Mouse (Mus musculus) right cerebral cortex, postnatal 10 days (tissue): Measurements from ENCODE around the gene Gpr149.

Experiments
- DNase-seq, 2 experiments: peaks; one replicate each; pipeline ENCODE4 v3.0.0; 2021; ENCODE audit warnings: low spot score in 2 of 2

The Gpr149 gene

GRCm38 (mm10) chr3:62604973-62605372, at the start of gene Gpr149:
Gpr149 (minus strand) TSS chr3:62605140.
- no peak for DNase-seq

GRCm38 (mm10) chr3:62650551-62650950, 45.6 kb upstream of the Gpr149 start:
- DNase-seq, result no peak

GRCm38 (mm10) chr3:62610861-62611260, 5.9 kb upstream of the Gpr149 start:
- no peak for DNase-seq

GRCm38 (mm10) chr3:62605931-62606330, 991 bp upstream of the Gpr149 start:
- no peak for DNase-seq

GRCm38 (mm10) chr3:62604047-62604391, 921 bp downstream of the Gpr149 start:
- DNase-seq, result no peak

GRCm38 (mm10) chr3:62603231-62604046, 1.5 kb downstream of the Gpr149 start:
- DNase-seq, result peak; percentile 41 to 42

- no peak for DNase-seq
These were observed 2.5 kb downstream of the Gpr149 start for GRCm38 (mm10) chr3:62602466-62602865.

GRCm38 (mm10) chr3:62594842-62595241, 10.1 kb downstream of the Gpr149 start:
- no peak for DNase-seq

GRCm38 (mm10) chr3:62585072-62585471, 19.9 kb downstream of the Gpr149 start:
- DNase-seq, result no peak

GRCm38 (mm10) chr3:62527593-62527992, 77.3 kb downstream of the Gpr149 start:
- no peak for DNase-seq

GRCm38 (mm10) chr3:62527160-62527559, 77.8 kb downstream of the Gpr149 start:
- peak; percentile 48 to 59 for DNase-seq

- no peak for DNase-seq
These were observed 97.7 kb downstream of the Gpr149 start for GRCm38 (mm10) chr3:62507206-62507647.

- peak; percentile 99 for DNase-seq
These were observed 98.3 kb downstream of the Gpr149 start, which contains the start of gene Dhx36 for GRCm38 (mm10) chr3:62506488-62507205. Dhx36 (minus strand) TSS chr3:62507004.

- DNase-seq, result no peak
These were observed 99.6 kb downstream of the Gpr149 start for GRCm38 (mm10) chr3:62505166-62505900.

- no peak for DNase-seq
These were observed 105.6 kb downstream of the Gpr149 start for GRCm38 (mm10) chr3:62499327-62499726.

GRCm38 (mm10) chr3:62492568-62492967, 112.4 kb downstream of the Gpr149 start:
- DNase-seq, result no peak

- no peak for DNase-seq
These were observed 120.6 kb downstream of the Gpr149 start for GRCm38 (mm10) chr3:62484340-62484739.
